Mouse (Mus musculus): ENCODE results near the gene Klrg2. TPM values are rescaled to one million over a fixed set of nuclear protein-coding genes. Genes with fewer than 3 reads are reported as not detected.
"Not testable (repeated sequence)": the region's sequence is repeated elsewhere in the genome, so short reads cannot be mapped to it uniquely, and the experiment has no call there.

Klrg2 gene
- 1 to 10 TPM; 1.2 to 1.9 TPM for total RNA-seq (2021)
- long read RNA-seq, experiment 1, partial matches to known transcripts, result 0 of 3 reads
- long read RNA-seq, experiment 1, other reads (novel, unspliced or antisense), result 0 of 3 reads
- long read RNA-seq, experiment 2, partial matches to known transcripts, result 0 of 2 reads
- long read RNA-seq, experiment 2, other reads (novel, unspliced or antisense), result 1 of 2 reads

GRCm38 (mm10) chr6:38636852-38637618 is at the start of gene Klrg2:
TSS of gene Klrg2 (minus strand) at chr6:38637242.
- peak in 1 of 2 experiments; percentile 46 for DNase-seq (ENCODE audit: low spot score in 2 of 2)

GRCm38 (mm10) chr6:38682532-38682931 is 45.5 kb upstream of the Klrg2 start:
- DNase-seq (ENCODE audit: low spot score in 2 of 2), result no peak

- no peak for DNase-seq (ENCODE audit: low spot score in 2 of 2)
Measured at GRCm38 (mm10) chr6:38677629-38678028, 40.6 kb upstream of the Klrg2 start.

- no peak for DNase-seq (ENCODE audit: low spot score in 2 of 2)
Measured at GRCm38 (mm10) chr6:38676723-38677122, 39.7 kb upstream of the Klrg2 start.

GRCm38 (mm10) chr6:38676217-38676616 is 39.2 kb upstream of the Klrg2 start:
- DNase-seq (ENCODE audit: low spot score in 2 of 2), result no peak

GRCm38 (mm10) chr6:38672011-38672410 is 35.0 kb upstream of the Klrg2 start:
- DNase-seq (ENCODE audit: low spot score in 2 of 2), result no peak

GRCm38 (mm10) chr6:38671270-38671669 is 34.2 kb upstream of the Klrg2 start:
- DNase-seq (ENCODE audit: low spot score in 2 of 2), result no peak

GRCm38 (mm10) chr6:38670488-38670887 is 33.4 kb upstream of the Klrg2 start:
- not testable (repeated sequence) for DNase-seq (ENCODE audit: low spot score in 2 of 2)

- no peak for DNase-seq (ENCODE audit: low spot score in 2 of 2)
Measured at GRCm38 (mm10) chr6:38669580-38669979, 32.5 kb upstream of the Klrg2 start.

GRCm38 (mm10) chr6:38662714-38663615 is 25.9 kb upstream of the Klrg2 start, which contains the start of gene Clec2l:
TSS of gene Clec2l (plus strand) at chr6:38663069.
- peak in 1 of 2 experiments; percentile 11 for DNase-seq (ENCODE audit: low spot score in 2 of 2)

GRCm38 (mm10) chr6:38661626-38662025 is 24.6 kb upstream of the Klrg2 start:
- no peak for DNase-seq (ENCODE audit: low spot score in 2 of 2)

- DNase-seq (ENCODE audit: low spot score in 2 of 2), result peak; percentile 12 to 47
Measured at GRCm38 (mm10) chr6:38650263-38650937, 13.4 kb upstream of the Klrg2 start.

GRCm38 (mm10) chr6:38649545-38649944 is 12.5 kb upstream of the Klrg2 start:
- DNase-seq (ENCODE audit: low spot score in 2 of 2), result no peak

GRCm38 (mm10) chr6:38643039-38643438 is 6.0 kb upstream of the Klrg2 start:
- no peak for DNase-seq (ENCODE audit: low spot score in 2 of 2)

- no peak for DNase-seq (ENCODE audit: low spot score in 2 of 2)
Measured at GRCm38 (mm10) chr6:38642593-38642992, 5.6 kb upstream of the Klrg2 start.

- DNase-seq (ENCODE audit: low spot score in 2 of 2), result no peak
Measured at GRCm38 (mm10) chr6:38641645-38642044, 4.6 kb upstream of the Klrg2 start.

GRCm38 (mm10) chr6:38641228-38641627 is 4.2 kb upstream of the Klrg2 start:
- DNase-seq (ENCODE audit: low spot score in 2 of 2), result no peak

GRCm38 (mm10) chr6:38640401-38640800 is 3.4 kb upstream of the Klrg2 start:
- no peak for DNase-seq (ENCODE audit: low spot score in 2 of 2)

- DNase-seq (ENCODE audit: low spot score in 2 of 2), result peak in 1 of 2 experiments; percentile 6
Measured at GRCm38 (mm10) chr6:38635941-38636851, 846 bp downstream of the Klrg2 start.

- no peak for DNase-seq (ENCODE audit: low spot score in 2 of 2)
Measured at GRCm38 (mm10) chr6:38634461-38634860, 2.6 kb downstream of the Klrg2 start.
